Mouse (Mus musculus): ENCODE data around the gene Olfr784.

DNA sequence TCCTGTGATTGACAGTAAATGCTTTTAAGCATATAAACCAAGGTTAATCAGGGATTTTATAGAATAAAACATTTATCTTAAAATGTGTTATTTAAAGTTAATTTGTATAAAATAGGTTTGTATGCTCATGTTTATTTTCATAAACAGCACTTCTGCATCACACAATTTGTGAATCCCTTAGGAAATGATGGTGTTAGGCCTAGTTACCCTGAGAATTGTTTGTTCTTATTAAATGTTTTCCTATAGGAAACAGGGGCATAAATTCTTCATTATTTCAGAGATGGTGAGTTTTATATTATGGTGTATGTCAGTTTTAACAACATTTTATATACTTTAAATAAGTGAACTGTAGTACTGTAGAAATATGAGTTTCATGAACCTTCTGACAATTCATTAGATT, at the start of gene Olfr784:
- TF ChIP-seq CTCF (IDR thresholded peaks at IDR 0.05; ENCODE audit: control insufficient read depth, insufficient read depth, insufficient replicate concordance, low read depth, low read length), result no peak
- TF ChIP-seq POLR2A (IDR thresholded peaks at IDR 0.05; ENCODE audit: control insufficient read depth, low read depth, low read length), result no peak

Data from testis, adult 2 months (tissue).